Mouse (Mus musculus) right cerebral cortex, postnatal 4 days (tissue): ENCODE data around the gene Tent4a.

ENCODE experiments used
- DNase-seq: peaks from one replicate; pipeline ENCODE4 v3.0.0-alpha.2; 2022

The Tent4a gene

DNA sequence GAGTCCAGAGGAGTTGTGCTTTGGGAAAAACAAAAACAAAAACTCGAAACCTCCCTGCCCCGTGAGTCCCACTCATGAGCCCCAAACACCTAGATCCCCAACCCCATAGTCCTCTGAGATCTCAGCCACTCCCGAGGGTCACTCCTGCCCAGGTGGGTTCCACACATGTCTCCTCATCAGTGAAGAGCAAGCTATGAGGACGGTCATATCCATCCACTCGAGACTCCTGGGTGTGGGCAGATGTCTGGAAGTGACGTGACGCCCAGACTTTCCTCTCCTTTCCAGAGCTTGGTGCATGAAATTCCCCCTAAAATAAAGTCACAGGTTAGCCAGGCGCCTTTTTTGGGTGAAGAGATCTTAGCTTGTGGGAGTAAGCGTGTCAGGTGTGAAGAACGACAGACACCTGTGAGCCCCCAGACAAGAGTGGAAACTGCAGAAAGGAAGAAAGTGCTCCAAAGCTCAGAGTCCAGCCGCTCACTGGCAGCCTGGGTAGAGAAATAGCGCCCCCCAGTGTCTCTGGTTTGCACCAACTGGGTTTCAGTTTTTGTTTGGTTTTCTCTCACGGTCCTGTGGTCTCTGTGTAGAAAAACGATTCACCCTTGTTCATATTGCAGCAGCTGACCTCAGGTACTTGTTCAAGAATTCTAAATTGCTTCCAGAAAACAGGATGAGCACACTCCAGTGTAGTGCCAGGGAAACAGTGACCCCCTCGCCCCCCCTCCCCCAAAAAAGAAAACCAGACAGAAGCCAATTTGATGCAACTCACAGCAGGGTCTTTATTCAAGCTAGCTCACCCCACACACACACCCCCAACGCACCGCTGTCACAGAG, 73.6 kb downstream of the Tent4a start:
- peak; percentile 85 for DNase-seq

DNA sequence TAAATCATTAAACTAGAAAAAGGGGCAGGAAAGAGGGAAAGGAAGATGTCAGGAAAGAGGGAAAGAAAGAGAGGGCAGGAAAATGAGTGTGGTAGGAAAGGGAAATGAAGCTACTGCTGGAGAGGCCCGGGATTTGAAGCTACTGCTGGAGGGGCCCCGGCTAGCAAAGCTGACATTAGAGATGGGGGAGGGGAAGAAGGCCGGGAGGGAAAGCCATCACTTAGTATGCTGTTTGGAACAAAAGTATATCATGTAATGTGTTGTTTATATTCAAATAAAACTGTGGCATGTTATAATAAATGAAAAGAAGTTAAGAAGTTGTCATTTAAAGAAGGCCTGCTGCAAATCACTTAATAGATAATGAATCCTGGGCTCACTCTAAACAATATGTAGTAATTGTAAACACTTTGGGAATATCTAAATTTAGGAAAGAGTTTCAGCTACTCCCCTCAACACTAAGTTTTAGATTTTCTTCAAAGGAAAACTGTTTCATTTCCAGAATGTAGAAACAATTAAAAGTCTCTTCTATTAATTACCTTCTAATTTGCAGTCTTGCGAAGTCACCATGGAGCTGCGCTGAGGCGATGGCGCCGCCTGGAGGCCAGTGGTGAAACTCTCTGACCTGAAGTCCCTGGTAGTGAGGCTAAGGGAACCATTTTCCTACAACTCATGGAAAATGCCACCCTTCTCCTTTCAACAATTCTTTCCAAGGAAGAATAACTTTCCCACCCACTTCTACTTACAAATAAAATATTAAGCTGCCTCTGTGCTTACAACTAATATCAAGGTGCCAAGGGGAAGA, 74.6 kb downstream of the Tent4a start:
- DNase-seq, result peak; percentile 88

DNA sequence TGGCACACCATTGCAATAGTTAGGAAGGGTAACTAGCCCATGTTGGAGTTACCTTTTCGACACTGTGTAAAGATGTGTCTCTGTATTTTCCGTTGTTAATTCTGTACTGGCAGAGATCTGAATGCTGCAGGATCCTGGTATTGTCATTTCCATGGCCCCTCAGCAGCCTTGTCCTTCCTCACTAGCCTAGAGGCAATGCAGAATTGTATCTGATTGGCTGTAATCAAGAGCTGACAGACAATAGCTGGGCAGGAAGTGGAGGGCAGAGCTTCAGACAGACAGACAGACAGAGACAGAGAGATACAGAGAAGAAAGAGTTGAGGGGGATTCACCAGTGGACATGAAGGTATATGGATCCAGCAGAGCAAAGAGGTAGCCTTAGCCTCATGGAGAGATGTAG, 75.5 kb downstream of the Tent4a start:
- no peak for DNase-seq

DNA sequence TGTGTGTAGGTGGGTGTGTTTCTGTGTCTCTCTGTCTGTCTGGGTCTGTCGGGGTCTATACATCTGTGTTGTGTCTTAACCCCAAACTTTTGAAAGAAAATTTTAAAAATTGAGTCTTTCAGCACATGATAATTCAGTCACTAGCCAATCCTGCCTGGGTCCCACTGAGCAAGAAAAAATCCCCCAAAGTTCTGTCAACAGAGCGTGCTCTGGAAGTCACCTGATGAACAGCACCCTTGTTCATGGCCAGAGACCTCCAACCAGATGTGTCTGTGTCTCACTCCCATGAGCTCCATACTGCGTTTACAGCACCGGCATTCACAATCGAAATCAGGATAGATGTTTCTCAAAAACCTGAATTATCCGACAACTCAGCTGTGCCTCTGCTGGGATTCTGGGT, 76.0 kb downstream of the Tent4a start:
- no peak for DNase-seq

GRCm38 (mm10) chr13:69457105-69457504, 77.3 kb downstream of the Tent4a start:
- no peak for DNase-seq

GRCm38 (mm10) chr13:69456641-69457040, 77.8 kb downstream of the Tent4a start:
- DNase-seq, result no peak

DNA sequence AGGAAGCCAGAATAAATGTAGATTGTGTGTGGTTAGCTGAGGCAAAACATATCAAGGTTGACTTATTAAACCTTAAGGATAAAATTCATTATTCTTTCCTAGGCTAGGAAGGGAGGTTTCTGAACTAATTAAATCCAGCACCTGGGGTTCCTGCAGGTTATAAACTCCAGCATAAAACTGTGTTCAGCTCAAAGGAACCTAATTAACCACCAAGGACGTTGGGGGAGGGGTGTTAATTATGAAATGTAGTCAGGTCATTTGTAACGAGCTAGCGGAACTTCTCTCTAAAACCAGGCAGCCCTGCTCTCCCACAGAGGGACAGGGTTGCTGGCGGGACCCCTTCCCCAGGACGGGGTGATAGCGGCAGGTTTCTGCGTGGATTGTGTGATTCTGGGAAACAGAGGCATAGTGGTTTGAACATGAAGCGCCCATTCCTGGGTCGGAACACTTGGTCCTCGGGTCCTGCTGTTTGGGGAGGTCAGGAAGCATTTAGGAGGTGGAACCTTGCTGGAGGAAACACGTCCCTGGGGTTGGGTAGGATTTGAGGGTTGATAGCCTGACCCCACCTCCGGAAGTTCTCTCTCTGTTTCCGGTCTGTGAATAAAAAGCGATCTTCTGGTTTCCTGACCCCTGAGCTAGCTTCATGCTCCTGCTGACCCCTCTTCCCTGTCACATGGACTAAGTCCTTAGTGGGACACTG, 78.8 kb downstream of the Tent4a start:
- no peak for DNase-seq
